Mouse (Mus musculus): ENCODE measurements around the gene Golga4.
A peak's percentile ranks its signal among the peaks of the same experiment; 100 is the strongest.

Gene Golga4

DNA sequence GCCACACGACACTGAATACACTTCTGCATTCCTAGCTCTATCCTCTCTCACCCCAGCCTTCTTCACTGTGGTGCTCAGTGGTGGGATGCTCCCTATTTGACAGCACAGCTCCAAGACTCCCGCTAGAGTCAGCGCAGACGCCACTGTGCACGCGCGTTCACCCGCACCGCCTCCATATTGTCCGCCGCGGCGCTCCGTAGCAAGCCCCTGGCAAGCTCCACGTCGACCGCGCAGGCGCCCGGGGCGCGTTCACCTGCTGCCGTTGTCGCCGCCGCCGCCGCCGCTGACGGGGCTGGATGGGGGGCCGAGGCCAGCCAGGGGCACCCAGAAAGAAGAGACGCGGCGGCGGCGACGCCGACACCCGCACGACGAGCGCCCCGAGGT is at the start of gene Golga4:
TSS of gene Golga4 (plus strand) at position 248 of the 384 bp plus-strand sequence.
- peak; percentile 83 for DNase-seq (ENCODE audit: low spot score)

GRCm38 (mm10) chr9:118456405-118456804 is 49.7 kb upstream of the Golga4 start:
- DNase-seq (ENCODE audit: low spot score) = no peak

DNA sequence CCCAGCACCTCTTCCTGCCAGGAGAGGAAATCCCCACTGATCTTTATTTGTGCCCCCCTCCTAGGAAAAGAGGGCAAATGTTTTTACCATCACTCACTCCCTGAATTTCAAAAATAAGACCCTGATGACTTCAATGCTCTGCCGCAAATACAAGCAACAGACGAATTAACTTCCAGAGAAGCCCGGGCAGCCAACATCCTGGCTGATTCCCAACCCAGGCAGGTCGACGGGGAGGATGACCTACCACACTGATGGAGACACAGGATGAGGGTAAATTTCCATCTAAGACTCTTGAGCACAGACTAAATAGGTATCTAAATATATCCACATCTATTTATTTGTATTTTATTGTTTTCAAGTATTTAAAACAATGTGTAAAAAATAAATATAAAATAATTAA is 48.0 kb upstream of the Golga4 start:
- no peak for DNase-seq (ENCODE audit: low spot score)

DNA sequence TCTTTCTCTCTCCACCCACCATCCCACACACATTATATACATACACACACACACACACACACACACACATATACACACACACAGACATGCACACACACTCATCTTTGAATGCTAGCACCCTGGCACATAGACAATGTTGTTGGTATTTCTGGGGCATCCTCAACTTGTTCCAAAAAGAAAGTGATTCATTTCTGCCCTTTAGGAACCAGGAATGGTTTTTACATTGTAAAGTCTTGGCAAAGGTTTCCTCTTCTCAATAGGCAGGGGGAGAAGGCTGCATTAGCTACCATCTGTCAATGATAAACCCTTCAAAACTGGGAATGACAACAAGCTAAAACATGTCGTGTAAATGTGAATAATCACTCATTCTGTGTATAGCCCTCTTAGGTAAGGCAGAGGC is 42.0 kb upstream of the Golga4 start:
- no peak for DNase-seq (ENCODE audit: low spot score)

- no peak for DNase-seq (ENCODE audit: low spot score)
Observed at GRCm38 (mm10) chr9:118468301-118468700, 37.8 kb upstream of the Golga4 start.

DNA sequence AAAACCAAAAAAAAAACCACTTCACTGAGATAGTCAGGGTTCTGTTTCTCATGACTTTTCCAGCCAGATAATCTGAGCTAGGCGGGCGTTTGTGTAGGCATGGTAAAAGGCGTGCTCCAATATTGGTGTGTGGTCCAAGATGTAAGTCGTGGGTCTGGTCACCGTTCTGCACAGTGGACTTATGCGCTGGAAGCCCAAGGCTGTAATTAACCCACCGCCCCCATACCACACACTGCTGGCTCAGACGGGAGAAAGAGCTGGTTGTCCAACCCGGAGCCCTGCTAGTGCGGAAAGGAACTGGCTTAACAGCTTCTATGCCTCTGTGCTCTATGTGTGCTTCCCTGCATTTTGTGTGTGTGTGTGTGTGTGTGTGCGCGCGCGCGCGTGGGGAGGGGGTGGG is 36.8 kb upstream of the Golga4 start:
- no peak for DNase-seq (ENCODE audit: low spot score)

DNA sequence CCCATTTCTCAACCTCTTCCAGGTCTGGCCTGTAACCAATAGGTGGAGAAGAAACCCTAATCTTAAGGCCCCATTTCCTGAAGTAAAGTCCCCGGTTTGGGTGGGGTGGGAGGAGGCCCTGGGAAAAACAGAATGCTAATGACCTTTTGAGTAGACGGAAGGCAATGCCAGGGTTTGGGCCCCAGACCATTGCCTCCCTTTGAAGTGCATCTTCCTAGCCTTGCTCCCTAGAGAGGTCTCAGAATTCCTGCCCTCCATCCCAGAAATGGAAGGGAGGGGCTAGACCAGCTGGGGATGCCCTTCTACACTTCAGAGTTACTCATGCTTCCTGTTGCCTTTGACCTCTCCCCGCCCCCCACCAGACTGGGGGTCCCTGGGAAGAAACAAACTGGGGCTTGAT is 34.8 kb upstream of the Golga4 start:
- no peak for DNase-seq (ENCODE audit: low spot score)

GRCm38 (mm10) chr9:118476211-118476765 is 29.8 kb upstream of the Golga4 start:
- DNase-seq (ENCODE audit: low spot score) = no peak

- no peak for DNase-seq (ENCODE audit: low spot score)
Observed at GRCm38 (mm10) chr9:118476766-118477271, 29.2 kb upstream of the Golga4 start.

DNA sequence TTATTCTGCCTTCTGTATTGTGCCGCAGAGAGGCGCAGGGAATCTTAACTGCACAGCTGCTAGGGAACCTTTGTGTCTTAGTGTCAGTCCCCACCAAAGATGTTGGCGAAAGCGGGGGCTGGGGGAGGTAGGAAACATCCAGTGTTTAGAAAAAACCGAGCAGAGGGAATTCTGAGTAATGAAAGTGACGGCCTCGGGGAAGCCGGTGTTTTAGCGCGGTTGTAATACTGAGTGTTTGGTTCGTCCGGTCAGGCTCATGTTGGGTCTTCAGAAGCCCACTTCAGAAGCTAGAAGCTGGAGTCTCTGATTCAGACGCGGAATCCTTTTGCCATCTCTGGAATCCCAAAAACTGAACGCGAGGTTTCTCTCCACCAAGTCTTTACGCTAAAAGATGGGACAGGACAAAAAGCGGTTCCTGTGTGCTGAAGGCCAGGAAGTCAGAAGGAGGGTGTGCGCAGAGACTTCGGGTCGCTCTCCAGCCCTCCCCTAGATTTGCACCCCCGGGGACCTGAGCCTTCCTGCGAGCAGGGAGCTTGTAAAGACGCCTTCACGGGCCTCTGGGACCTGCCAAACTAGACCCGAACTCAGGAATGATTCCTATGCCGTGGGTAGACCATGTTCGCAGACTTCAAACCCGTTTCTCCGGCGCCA is 28.7 kb upstream of the Golga4 start:
- no peak for DNase-seq (ENCODE audit: low spot score)

GRCm38 (mm10) chr9:118477961-118478360 is 28.1 kb upstream of the Golga4 start, which contains the start of gene Eomes:
Eomes (plus strand) TSS chr9:118478212.
- no peak for DNase-seq (ENCODE audit: low spot score)

DNA sequence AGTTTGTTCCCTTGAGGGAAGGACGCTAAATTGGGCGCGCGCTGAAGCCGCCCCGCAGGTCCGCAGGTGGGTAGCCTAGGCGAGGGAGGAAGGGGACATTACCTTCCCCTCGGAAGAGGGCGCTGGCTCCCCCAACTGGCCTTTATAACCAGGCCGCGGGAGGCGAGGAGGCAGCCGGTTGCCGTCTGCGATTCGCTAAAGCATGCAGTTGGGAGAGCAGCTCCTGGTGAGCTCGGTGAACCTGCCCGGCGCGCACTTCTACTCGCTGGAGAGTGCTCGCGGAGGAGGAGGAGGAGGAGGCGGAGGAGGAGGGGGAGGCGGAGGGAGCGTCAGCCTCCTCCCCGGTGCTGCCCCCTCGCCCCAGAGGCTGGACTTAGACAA is 27.6 kb upstream of the Golga4 start:
- DNase-seq (ENCODE audit: low spot score) = no peak

- no peak for DNase-seq (ENCODE audit: low spot score)
Observed at GRCm38 (mm10) chr9:118478839-118479507, 27.1 kb upstream of the Golga4 start.

DNA sequence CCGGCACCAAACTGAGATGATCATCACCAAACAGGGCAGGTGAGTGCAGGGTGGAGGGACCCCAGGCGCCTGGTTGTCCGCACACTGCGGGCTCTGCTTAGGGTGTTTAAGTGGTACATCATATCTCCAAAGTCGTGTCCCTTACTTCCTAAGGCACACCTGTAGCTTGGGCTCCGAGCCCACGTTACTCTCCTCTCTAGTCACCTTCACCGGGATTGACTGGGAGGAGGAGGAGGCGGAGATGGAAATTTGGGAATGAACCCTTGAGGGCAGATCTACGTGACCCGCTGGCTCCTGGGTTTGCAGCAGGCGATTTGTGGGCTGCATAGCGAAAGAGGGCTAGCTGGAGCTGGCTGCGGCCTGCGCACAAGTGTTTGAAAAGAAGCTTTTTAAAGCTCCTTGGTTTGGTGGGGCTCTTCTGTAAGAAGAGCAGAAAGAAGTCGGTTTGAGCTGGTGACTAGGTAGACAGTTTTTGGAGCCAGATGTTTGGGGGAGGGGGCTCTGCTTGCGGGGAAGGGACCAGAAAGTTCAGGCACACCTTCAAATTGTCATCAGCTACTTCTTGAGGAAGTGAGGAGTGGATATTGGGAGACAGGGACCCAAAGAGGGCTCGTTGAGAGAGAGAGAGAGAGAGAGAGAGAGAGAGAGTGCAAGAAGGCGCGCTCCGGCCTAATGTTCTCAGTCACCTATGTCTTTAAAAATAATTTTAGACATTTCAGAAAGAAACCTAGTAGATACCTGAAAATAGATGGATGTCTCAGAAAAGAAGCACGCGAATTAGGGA is 26.4 kb upstream of the Golga4 start:
- no peak for DNase-seq (ENCODE audit: low spot score)

DNA sequence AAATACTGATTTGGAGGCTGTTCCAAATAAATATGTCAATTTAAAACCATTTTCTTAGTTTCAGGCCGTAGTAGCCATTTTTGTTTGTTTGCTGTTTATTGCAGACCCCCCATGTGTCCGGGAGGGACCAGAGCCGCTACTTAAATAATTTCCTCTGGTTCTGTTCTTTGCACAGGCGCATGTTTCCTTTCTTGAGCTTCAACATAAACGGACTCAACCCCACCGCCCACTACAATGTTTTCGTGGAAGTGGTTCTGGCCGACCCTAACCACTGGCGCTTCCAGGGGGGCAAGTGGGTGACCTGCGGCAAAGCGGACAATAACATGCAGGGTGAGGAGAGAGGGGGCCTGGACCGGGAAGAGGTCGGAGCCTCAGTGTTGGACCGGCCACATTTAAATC is 25.8 kb upstream of the Golga4 start:
- DNase-seq (ENCODE audit: low spot score) = no peak

- DNase-seq (ENCODE audit: low spot score) = no peak
Observed at GRCm38 (mm10) chr9:118482210-118482609, 23.9 kb upstream of the Golga4 start.

DNA sequence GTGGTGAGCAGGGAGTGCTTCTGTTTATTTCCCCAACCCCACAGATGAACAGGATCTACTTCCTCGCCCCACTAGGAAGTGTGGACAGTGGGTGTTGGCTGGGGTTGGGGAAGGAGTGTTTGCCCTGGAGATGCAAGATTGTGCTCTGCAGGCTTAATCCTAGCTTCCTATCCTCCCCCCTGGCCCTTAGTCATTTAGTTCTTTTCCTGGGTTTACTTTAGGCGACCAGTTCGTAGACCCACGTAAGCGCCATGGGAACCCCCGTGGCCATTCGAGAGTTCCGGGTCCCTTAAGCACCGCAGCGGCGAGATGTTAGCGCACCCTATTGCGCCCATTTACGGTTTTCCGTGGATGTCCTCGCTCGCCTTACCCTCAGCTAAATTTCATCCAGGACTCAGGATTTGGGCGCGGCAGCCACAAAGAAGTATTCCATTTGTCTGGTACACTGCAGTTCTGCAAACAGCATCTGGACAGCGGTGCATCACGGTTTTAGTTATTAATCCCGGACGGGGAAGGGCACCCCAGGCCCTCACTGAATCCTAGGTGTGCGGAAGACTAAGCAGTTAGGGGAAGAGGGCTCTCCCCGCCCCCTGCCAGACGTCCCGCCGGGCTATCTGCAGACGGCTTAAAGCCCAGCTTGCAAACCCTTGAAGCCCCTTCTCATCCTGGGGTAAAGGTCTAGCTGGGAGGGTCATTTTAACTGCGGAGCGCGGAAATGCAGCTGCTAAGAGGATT is 19.5 kb upstream of the Golga4 start:
- no peak for DNase-seq (ENCODE audit: low spot score)

- no peak for DNase-seq (ENCODE audit: low spot score)
Observed at GRCm38 (mm10) chr9:118487096-118487395, 19.0 kb upstream of the Golga4 start.

GRCm38 (mm10) chr9:118487636-118488035 is 18.4 kb upstream of the Golga4 start:
- no peak for DNase-seq (ENCODE audit: low spot score)

DNA sequence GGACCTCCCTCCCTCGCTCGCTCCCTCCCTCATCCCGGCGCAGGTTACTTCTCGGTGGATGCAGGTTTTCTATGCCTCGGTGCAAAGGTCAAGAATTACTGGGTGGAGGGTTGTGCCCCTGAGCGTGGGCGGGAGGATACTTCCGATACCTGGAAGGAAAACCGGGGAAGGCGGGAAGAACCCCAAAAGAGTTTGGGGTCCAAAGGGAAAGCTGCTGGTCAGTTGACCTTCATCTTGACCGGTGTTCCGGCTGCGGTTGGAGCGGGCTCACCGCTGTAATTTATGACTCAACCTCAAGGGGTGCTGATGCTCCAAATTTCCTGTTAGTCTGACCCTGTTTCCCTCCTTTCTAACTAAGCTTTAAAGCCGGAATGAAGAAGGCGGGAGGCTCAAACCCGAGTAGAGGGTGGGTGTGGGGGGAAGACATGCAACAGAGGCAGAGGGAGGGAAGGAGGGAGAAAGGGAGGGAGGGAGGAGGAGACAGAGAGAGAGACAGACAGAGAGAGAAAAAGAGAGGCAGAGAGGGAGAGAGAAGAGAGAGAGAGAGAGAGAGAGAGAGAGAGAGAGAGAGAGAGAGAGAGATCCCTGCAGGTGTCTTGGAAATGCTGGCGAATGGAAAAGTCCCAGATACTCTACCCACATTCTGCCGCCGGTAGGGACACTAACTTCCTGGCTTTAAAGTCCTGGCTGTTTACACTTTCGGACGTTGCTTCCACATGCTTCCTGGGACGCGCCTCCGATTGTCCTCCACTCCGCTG is 17.8 kb upstream of the Golga4 start:
- no peak for DNase-seq (ENCODE audit: low spot score)

DNA sequence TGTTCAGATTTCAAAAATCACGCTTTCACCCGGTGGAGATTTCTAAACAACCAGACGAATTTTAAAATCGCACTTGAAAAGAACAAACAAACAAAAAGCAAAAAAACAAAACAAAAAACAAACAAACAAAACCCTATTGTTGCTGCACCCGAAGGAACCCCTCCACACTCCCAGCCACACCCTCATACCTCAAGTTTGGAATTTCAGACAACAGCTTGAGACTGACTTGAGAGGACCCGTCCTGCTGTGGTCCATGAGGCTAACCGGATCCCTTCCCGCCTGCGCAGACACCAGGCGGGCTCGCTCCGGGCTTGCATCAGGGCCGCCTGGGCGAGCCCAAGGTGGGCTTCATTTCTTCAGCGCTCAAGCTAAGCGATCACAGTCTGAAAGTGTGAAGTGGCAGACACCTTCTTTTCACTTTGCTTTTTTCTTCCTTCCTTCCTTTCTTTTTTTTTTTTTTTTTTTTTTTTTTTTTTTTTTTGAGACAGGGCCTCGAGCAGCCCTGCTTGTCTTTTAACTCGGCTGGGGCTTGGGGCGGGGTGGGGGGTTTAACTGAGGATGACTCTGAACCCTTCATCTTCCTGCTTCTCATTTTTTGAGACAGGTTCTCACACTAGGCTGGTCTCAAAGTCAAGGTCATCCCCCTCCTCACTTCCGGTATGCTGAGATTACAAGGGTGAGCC is 17.0 kb upstream of the Golga4 start:
- DNase-seq (ENCODE audit: low spot score) = no peak

Measured in left cerebral cortex, adult 11 months (tissue).